8 mouse cellular contexts compared by ENCODE assay signal in genomic region chr6:124682291-124682690, GRCm38 (mm10). TPM values are rescaled to one million over a fixed set of nuclear protein-coding genes. Genes with fewer than 3 reads are reported as not detected.
"Had no signal": no experiment of that assay in that cellular context is flagged by ENCODE, and none has a peak within 500 bp of the region (broad histone marks: within the 10 kb centered on the region; RNA-seq: fewer than 3 reads in every experiment).

No protein-coding gene starts in this region.

RNA-seq across cellular contexts. Expression of gene C1s2, which starts 46.4 kb away (rescaled TPM):
- total RNA-seq: megakaryocyte-erythroid progenitor cell, adult 5-6 weeks; midbrain, postnatal 0 days had no signal
- polyA plus RNA-seq: inflammation-experienced regulatory T-cells, adult 6 months; limb, embryonic 11.5 days; liver, adult 2 months; lung, embryonic 14.5 days; midbrain, embryonic 11.5 days; stomach, embryonic 14.5 days had no signal
